Mouse (Mus musculus): Measurements from ENCODE around the gene Vps52. TPM values are rescaled to one million over a fixed set of nuclear protein-coding genes. Genes with fewer than 3 reads are reported as not detected.

Gene Vps52
- total and polyA plus RNA-seq, 2 experiments from 2014 or later: 46.8 to 66.1 TPM

DNA sequence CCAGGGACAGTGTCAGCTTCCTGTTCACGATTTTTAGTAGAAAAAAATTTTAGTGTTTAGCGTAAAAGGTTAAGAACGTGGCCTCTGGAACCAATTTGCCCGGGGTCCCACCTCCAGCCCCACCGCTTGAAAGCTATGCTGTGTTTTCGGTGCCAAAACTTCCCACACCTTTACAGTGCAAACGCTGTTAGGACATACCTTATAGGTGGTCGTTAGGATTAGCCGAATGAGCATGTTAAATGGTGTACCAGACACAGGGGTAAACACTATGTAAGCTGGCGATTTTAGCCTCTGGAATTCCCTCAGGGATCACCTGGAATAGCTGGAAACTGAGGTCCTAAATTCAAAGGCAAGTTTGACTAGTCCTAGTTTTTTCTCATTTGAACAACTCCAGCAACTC lies 724 bp downstream of the Vps52 start:
- Histone ChIP-seq H3K27me3 (ENCODE audit: insufficient read depth, low read length) (no peaks in the 10 kb centered on the region), H3K27ac (ENCODE audit: low read depth, low read length) (peak overlapping the region; percentile 88), H3K4me2 (ENCODE audit: low read depth) (peak overlapping the region; percentile 54), H3K36me3 (ENCODE audit: insufficient read depth) (peaks cover 53% of the 10 kb centered on the region), H3K9me3 (ENCODE audit: low read length) (no peaks in the 10 kb centered on the region), H3K4me1 (ENCODE audit: insufficient read depth) (peaks cover 8% of the 10 kb centered on the region; the same call in 1 of the 2 replicates), H3K9ac (peak overlapping the region; percentile 73), H3K4me3 (ENCODE audit: low read depth, low read length) (peak overlapping the region; percentile 55)
- TF ChIP-seq CTCF (IDR thresholded peaks at IDR 0.05; ENCODE audit: low read depth): no peak
- 8% methylated on average over 10 of the region's 10 CpGs for WGBS
- ATAC-seq (no peak), DNase-seq (no peak)

DNA sequence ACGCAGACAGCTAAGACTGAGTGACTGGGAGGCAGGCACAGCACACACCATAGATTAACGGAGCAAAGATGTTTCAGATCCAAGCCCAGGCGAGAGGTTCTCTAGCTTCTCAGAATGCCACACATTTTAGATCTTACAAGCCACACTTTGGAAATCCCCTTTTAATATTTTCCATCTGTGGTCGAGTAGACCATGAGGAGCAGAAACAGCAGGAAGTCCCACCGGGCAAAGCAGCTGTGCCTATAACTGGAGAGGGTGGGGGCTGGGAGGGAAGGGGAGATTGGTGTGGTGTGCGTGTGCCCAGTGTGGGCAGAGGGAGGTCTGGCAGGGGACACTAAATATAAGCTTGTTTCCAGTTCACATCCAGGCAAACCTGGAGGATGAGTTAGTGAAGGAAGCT lies 1.9 kb downstream of the Vps52 start:
- ATAC-seq (no peak), DNase-seq (no peak)
- Histone ChIP-seq H3K27me3 (ENCODE audit: insufficient read depth, low read length) (no peaks in the 10 kb centered on the region), H3K4me1 (ENCODE audit: insufficient read depth) (peaks cover 8% of the 10 kb centered on the region; the same call in 1 of the 2 replicates), H3K9me3 (ENCODE audit: low read length) (no peaks in the 10 kb centered on the region), H3K9ac (no peak overlapping the region), H3K4me3 (ENCODE audit: low read depth, low read length) (no peak overlapping the region), H3K27ac (ENCODE audit: low read depth, low read length) (no peak overlapping the region), H3K4me2 (ENCODE audit: low read depth) (no peak overlapping the region), H3K36me3 (ENCODE audit: insufficient read depth) (peaks cover 60% of the 10 kb centered on the region)
- TF ChIP-seq CTCF (IDR thresholded peaks at IDR 0.05; ENCODE audit: low read depth): no peak
- WGBS: 89% methylated on average over 6 of the region's 6 CpGs

DNA sequence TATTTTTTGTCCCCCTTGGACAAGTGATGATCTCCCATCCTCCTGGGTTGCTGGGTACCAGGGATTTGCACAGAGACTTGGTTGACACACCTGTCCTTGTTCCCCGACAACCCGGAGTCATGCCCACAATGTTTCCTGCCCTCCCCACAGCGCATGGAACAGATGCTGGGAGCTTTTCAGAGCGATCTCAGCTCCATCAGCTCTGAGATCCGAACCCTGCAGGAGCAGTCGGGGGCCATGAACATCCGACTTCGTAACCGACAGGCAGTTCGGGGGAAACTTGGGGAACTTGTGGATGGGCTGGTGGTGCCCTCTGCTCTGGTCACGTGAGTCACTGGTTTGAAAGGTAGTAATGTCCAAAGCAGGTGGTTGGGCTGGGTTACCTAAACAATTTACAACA lies 2.8 kb downstream of the Vps52 start:
- DNase-seq: no peak

DNA sequence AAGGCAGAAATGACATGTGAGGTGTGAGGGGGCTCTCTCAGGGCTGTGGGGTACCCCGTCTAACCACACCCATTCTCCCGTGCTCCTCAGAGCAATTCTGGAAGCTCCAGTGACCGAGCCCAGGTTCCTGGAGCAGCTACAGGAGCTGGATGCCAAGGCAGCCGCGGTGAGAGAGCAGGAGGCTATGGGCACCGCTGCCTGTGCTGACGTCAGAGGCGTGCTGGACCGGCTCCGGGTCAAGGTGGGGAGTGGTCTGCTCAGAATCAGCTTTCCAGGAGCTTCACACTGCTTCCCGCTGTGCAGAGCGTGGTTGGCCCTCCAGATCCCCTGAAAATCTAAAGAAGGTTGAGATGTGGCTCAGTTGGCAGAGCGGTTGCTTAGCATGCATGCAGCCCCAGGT lies 3.5 kb downstream of the Vps52 start:
- Histone ChIP-seq H3K9ac (no peak overlapping the region), H3K27me3 (ENCODE audit: insufficient read depth, low read length) (no peaks in the 10 kb centered on the region), H3K4me2 (ENCODE audit: low read depth) (no peak overlapping the region), H3K9me3 (ENCODE audit: low read length) (no peaks in the 10 kb centered on the region), H3K4me3 (ENCODE audit: low read depth, low read length) (no peak overlapping the region), H3K4me1 (ENCODE audit: insufficient read depth) (peaks cover 8% of the 10 kb centered on the region; the same call in 1 of the 2 replicates), H3K36me3 (ENCODE audit: insufficient read depth) (peaks cover 57% of the 10 kb centered on the region), H3K27ac (ENCODE audit: low read depth, low read length) (no peak overlapping the region)
- DNase-seq (no peak), ATAC-seq (no peak)
- 96% methylated on average over 13 of the region's 13 CpGs for WGBS
- no peak for TF ChIP-seq CTCF (IDR thresholded peaks at IDR 0.05; ENCODE audit: low read depth)

More for the DNA sequence above, 2.8 kb downstream of the Vps52 start:
- Histone ChIP-seq H3K9me3 (ENCODE audit: low read length) (no peaks in the 10 kb centered on the region), H3K27ac (ENCODE audit: low read depth, low read length) (no peak overlapping the region), H3K27me3 (ENCODE audit: insufficient read depth, low read length) (no peaks in the 10 kb centered on the region), H3K36me3 (ENCODE audit: insufficient read depth) (peaks cover 60% of the 10 kb centered on the region), H3K4me2 (ENCODE audit: low read depth) (no peak overlapping the region), H3K9ac (no peak overlapping the region), H3K4me3 (ENCODE audit: low read depth, low read length) (no peak overlapping the region), H3K4me1 (ENCODE audit: insufficient read depth) (peaks cover 8% of the 10 kb centered on the region; the same call in 1 of the 2 replicates)
- no peak for TF ChIP-seq CTCF (IDR thresholded peaks at IDR 0.05; ENCODE audit: low read depth)
- 95% methylated on average over 11 of the region's 11 CpGs for WGBS
- ATAC-seq: no peak

DNA sequence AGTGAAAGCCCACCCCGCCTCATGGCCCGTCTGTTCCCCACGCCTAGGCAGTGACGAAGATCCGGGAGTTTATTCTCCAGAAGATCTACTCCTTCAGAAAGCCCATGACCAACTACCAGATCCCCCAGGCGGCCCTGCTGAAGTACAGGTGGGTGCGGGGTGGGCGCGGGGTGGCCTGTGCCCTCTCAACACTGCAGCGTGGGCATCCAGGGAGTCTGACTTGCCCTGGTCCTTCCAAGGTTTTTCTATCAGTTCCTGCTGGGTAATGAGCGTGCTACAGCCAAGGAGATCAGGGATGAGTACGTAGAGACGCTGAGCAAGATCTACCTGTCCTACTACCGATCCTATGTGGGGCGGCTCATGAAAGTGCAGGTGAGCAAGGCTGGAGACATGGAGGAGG lies 4.3 kb downstream of the Vps52 start:
- ATAC-seq (no peak), DNase-seq (no peak)
- TF ChIP-seq CTCF (IDR thresholded peaks at IDR 0.05; ENCODE audit: low read depth): no peak
- peaks cover 57% of the 10 kb centered on the region for H3K36me3 ChIP-seq (ENCODE audit: insufficient read depth)
- no peak overlapping the region for H3K27ac ChIP-seq (ENCODE audit: low read depth, low read length)
- 94% methylated on average over 15 of the region's 15 CpGs for WGBS
- no peak overlapping the region for H3K4me3 ChIP-seq (ENCODE audit: low read depth, low read length)
- H3K27me3 ChIP-seq (ENCODE audit: insufficient read depth, low read length): no peaks in the 10 kb centered on the region
- H3K4me2 ChIP-seq (ENCODE audit: low read depth): no peak overlapping the region
- H3K9ac ChIP-seq: no peak overlapping the region
- H3K4me1 ChIP-seq (ENCODE audit: insufficient read depth): no peaks in the 10 kb centered on the region; the same call in 1 of the 2 replicates
- no peaks in the 10 kb centered on the region for H3K9me3 ChIP-seq (ENCODE audit: low read length)

DNA sequence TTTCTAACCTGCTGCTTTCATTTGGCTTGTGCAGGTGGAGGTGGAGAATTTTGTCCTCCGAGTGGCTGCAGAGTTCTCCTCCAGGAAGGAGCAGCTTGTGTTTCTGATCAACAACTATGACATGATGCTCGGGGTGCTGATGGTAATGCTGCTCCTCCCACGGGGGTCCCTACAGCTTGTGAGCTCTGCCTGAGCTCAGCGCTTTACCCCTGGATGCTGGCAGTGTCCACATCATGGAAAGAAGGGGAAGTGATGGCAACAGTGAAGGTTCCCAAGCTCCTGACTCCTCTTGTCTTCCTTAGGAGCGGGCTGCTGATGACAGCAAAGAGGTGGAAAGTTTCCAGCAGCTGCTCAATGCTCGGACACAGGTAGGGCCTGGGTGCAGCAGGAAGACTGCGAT lies 7.3 kb downstream of the Vps52 start:
- H3K9me3 ChIP-seq (ENCODE audit: low read length): no peaks in the 10 kb centered on the region
- peaks cover 69% of the 10 kb centered on the region for H3K36me3 ChIP-seq (ENCODE audit: insufficient read depth)
- no peak for TF ChIP-seq CTCF (IDR thresholded peaks at IDR 0.05; ENCODE audit: low read depth)
- H3K9ac ChIP-seq: no peak overlapping the region
- H3K4me2 ChIP-seq (ENCODE audit: low read depth): no peak overlapping the region
- 93% methylated on average over 7 of the region's 7 CpGs for WGBS
- H3K4me1 ChIP-seq (ENCODE audit: insufficient read depth): no peaks in the 10 kb centered on the region
- no peak overlapping the region for H3K27ac ChIP-seq (ENCODE audit: low read depth, low read length)
- H3K4me3 ChIP-seq (ENCODE audit: low read depth, low read length): no peak overlapping the region
- no peak for DNase-seq
- no peaks in the 10 kb centered on the region for H3K27me3 ChIP-seq (ENCODE audit: insufficient read depth, low read length)
- ATAC-seq: no peak

DNA sequence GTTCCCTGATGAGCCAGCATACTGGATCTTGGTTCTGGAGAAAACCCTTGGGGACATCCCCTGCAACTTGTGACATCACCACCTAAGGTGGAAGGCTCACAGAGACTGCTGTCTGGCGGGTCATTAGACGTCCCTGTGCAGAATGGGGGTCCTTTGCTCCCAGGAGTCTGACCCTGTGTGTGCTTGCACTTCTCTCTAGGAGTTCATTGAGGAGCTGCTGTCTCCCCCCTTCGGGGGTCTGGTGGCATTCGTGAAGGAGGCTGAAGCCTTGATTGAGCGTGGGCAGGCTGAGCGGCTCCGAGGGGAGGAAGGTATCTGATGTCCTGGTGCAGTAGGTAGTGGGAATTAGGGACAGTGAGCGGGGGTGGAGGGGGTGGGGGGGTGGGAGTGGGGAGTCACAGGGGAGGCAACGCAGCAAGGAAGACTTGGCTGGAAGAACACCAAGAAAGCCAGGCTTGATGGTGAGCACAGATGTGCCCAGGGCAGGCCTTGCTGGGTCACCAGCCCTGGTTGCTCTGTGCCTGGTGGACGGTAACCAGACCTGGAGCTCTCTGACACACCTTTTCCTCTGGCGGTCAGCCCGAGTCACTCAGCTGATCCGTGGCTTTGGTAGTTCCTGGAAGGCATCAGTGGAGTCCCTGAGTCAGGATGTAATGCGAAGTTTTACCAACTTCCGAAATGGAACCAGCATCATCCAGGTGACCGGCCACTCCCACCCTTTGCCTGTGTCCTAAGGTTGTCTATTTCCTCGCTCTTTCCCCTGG lies 9.7 kb downstream of the Vps52 start:
- H3K4me1 ChIP-seq (ENCODE audit: insufficient read depth): no peaks in the 10 kb centered on the region
- no peak overlapping the region for H3K4me2 ChIP-seq (ENCODE audit: low read depth)
- ATAC-seq (no peak), DNase-seq (no peak)
- H3K27me3 ChIP-seq (ENCODE audit: insufficient read depth, low read length): no peaks in the 10 kb centered on the region
- WGBS: 91% methylated on average over 17 of the region's 17 CpGs
- H3K9me3 ChIP-seq (ENCODE audit: low read length): no peaks in the 10 kb centered on the region
- H3K27ac ChIP-seq (ENCODE audit: low read depth, low read length): no peak overlapping the region
- peaks cover 47% of the 10 kb centered on the region for H3K36me3 ChIP-seq (ENCODE audit: insufficient read depth)
- H3K4me3 ChIP-seq (ENCODE audit: low read depth, low read length): no peak overlapping the region
- H3K9ac ChIP-seq: no peak overlapping the region
- no peak for TF ChIP-seq CTCF (IDR thresholded peaks at IDR 0.05; ENCODE audit: low read depth)

All from forebrain, postnatal 0 days (tissue).